1 mouse cellular context compared by ENCODE assay signal in the genomic region with DNA sequence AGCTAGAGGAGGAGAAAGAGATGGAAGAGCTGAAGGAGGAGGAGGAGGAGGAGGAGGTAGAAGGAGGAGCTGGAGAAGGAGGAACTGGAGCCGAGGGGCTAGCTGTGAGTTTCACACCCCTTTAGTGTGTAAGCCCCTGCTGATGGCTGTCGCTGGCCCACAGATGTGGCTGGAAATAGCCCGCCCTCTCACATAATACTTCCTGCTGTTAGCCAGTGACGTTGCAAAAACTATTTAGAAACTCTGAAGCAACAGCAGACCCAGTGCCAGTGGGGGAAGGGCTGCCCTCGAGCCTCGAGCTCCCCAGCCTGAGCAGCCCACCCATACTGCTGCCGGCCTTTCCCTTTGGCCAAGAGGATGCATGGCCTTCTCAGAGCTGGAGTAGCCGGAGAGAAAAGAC.
A peak's percentile ranks its signal among the peaks of the same experiment; 100 is the strongest.
TF ChIP-seq lines count a peak whose summit lies in the region.

No protein-coding gene starts in this region.

TF ChIP-seq in CH12.LX, 34 proteins besides CTCF, POLR2A, EP300 and RAD21 (continued from another document):
- no peak for TF ChIP-seq CHD1 (IDR thresholded peaks at IDR 0.05; ENCODE audit: low read depth, low read length)
- no peak for TF ChIP-seq POLR2AphosphoS2 (IDR thresholded peaks at IDR 0.05; ENCODE audit: low read depth, low read length)
- TF ChIP-seq NELFE (IDR thresholded peaks at IDR 0.05; ENCODE audit: low read depth, low read length), result peak; percentile 10; the same call in 1 of the 2 replicates
- TF ChIP-seq MAZ (IDR thresholded peaks at IDR 0.05; ENCODE audit: low read depth, low read length), result no peak
- TF ChIP-seq HCFC1 (IDR thresholded peaks at IDR 0.05; ENCODE audit: low read depth, low read length), result no peak
- TF ChIP-seq SMC3 (IDR thresholded peaks at IDR 0.05; ENCODE audit: low read depth, low read length), result no peak
- no peak for TF ChIP-seq MYC (IDR thresholded peaks at IDR 0.05; ENCODE audit: low read depth, low read length)
- TF ChIP-seq ELF1 (IDR thresholded peaks at IDR 0.05; ENCODE audit: low read depth, low read length), result 0 out of 2 replicates have a peak, but pooled peaks have one; percentile 33
- TF ChIP-seq ZC3H11A (IDR thresholded peaks at IDR 0.05; ENCODE audit: low read depth, low read length), result no peak
- TF ChIP-seq TCF12 (IDR thresholded peaks at IDR 0.05; ENCODE audit: low read depth, low read length), result no peak
- TF ChIP-seq TBP (conservative IDR thresholded peaks at IDR 0.05; ENCODE audit: low read depth, low read length), result no peak
- no peak for TF ChIP-seq RCOR1 (conservative IDR thresholded peaks at IDR 0.05; ENCODE audit: low read depth, low read length)
- no peak for TF ChIP-seq KAT2A (IDR thresholded peaks at IDR 0.05; ENCODE audit: insufficient replicate concordance, low read length)
- TF ChIP-seq USF2 (conservative IDR thresholded peaks at IDR 0.05; ENCODE audit: low read depth, low read length), result no peak
- TF ChIP-seq UBTF (IDR thresholded peaks at IDR 0.05; ENCODE audit: low read depth, low read length), result no peak
- no peak for TF ChIP-seq ZMIZ1 (IDR thresholded peaks at IDR 0.05; ENCODE audit: low read depth, low read length)
- no peak for TF ChIP-seq GABPA (IDR thresholded peaks at IDR 0.05; ENCODE audit: insufficient replicate concordance, low read depth, low read length)
- 0 out of 2 replicates have a peak, but pooled peaks have one; percentile 6 for TF ChIP-seq BHLHE40 (IDR thresholded peaks at IDR 0.05; ENCODE audit: low read depth, low read length)
- TF ChIP-seq MEF2A (IDR thresholded peaks at IDR 0.05; ENCODE audit: borderline replicate concordance, low read depth, low read length), result peak; percentile 76; the same call in 1 of the 2 replicates
- TF ChIP-seq E2F4 (IDR thresholded peaks at IDR 0.05; ENCODE audit: insufficient replicate concordance, low read depth, low read length), result no peak
- no peak for TF ChIP-seq JUND (conservative IDR thresholded peaks at IDR 0.05; ENCODE audit: low read depth, low read length)
